Mouse (Mus musculus) adrenal gland, adult 2 months (tissue): ENCODE results near the gene Cpm. TPM values are rescaled to one million over a fixed set of nuclear protein-coding genes. Genes with fewer than 3 reads are reported as not detected.
A peak's percentile ranks its signal among the peaks of the same experiment; 100 is the strongest.

Source experiments
- DNase-seq: peaks from one replicate; pipeline ENCODE4 v3.0.0; 2021
- polyA plus RNA-seq: library from polyadenylated mRNA; depleted of rRNA; stranded (reverse); fragments of >200 nt; gene quantifications from 2 replicates; pipeline ENCODE4 v1.2.3, GENCODE M21; 2012
- total RNA-seq, 2 experiments: library from RNA; stranded (reverse); gene quantifications; 2 replicates each; pipeline ENCODE4 v1.2.3; 2021

Gene Cpm
- total and polyA plus RNA-seq, 3 experiments: 19.2 to 29.3 (median 21.4) TPM

- peak; percentile 47 for DNase-seq
These were observed 46.1 kb downstream of the Cpm start for GRCm38 (mm10) chr10:117675096-117676035.

- DNase-seq: no peak
These were observed 46.8 kb downstream of the Cpm start for GRCm38 (mm10) chr10:117676036-117676643.

GRCm38 (mm10) chr10:117676644-117677313 is 47.5 kb downstream of the Cpm start:
- DNase-seq: peak; percentile 45

- DNase-seq: peak; percentile 51
These were observed 48.4 kb downstream of the Cpm start for GRCm38 (mm10) chr10:117677494-117678236.

GRCm38 (mm10) chr10:117678357-117678756 is 49.1 kb downstream of the Cpm start:
- peak; percentile 46 for DNase-seq

- no peak for DNase-seq
These were observed 49.9 kb downstream of the Cpm start for GRCm38 (mm10) chr10:117679029-117679686.

- no peak for DNase-seq
These were observed 50.7 kb downstream of the Cpm start for GRCm38 (mm10) chr10:117679963-117680473.

- DNase-seq: no peak
These were observed 51.7 kb downstream of the Cpm start for GRCm38 (mm10) chr10:117680868-117681513.

GRCm38 (mm10) chr10:117681543-117681942 is 52.2 kb downstream of the Cpm start:
- no peak for DNase-seq

GRCm38 (mm10) chr10:117681999-117682857 is 52.9 kb downstream of the Cpm start:
- peak; percentile 34 for DNase-seq

- DNase-seq: no peak
These were observed 53.8 kb downstream of the Cpm start for GRCm38 (mm10) chr10:117682858-117683733.

- no peak for DNase-seq
These were observed 54.4 kb downstream of the Cpm start for GRCm38 (mm10) chr10:117683734-117684037.

- no peak for DNase-seq
These were observed 55.2 kb downstream of the Cpm start for GRCm38 (mm10) chr10:117684298-117685170.

- no peak for DNase-seq
These were observed 56.0 kb downstream of the Cpm start for GRCm38 (mm10) chr10:117685171-117685848.

GRCm38 (mm10) chr10:117685849-117686591 is 56.7 kb downstream of the Cpm start:
- no peak for DNase-seq

- no peak for DNase-seq
These were observed 57.7 kb downstream of the Cpm start for GRCm38 (mm10) chr10:117687018-117687417.
